Mouse (Mus musculus): Measurements from ENCODE around the gene Ptprd. TPM values are rescaled to one million over a fixed set of nuclear protein-coding genes. Genes with fewer than 3 reads are reported as not detected.
"Not testable (repeated sequence)": the region's sequence is repeated elsewhere in the genome, so short reads cannot be mapped to it uniquely, and the experiment has no call there.

Ptprd gene
- total RNA-seq, 2 experiments from 2014 or later, result 20.3 to 21.1 TPM

DNA sequence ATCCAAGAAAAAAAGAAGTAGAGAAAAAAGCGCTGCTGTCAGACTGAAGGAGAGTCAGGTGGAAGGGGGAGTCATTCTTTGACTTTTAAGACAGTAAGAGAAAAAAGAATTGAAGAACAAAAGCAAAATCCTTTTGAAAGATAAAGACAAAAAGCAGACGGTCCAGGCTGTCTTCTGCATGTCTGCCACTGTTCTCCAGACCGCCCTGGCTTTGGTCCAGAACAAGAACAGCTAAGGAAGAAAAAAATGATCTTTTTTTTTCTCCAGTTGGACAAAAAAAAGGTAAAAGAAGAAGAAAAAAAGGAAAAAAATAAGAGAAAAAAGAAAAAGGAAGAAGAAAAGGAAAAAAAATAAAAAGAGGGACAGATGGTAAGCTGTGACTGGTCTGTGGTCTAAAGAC, 2073.9 kb downstream of the Ptprd start:
- intact Hi-C loops (cut with DNase I), result no loop called here
- DNase-seq, result no peak

DNA sequence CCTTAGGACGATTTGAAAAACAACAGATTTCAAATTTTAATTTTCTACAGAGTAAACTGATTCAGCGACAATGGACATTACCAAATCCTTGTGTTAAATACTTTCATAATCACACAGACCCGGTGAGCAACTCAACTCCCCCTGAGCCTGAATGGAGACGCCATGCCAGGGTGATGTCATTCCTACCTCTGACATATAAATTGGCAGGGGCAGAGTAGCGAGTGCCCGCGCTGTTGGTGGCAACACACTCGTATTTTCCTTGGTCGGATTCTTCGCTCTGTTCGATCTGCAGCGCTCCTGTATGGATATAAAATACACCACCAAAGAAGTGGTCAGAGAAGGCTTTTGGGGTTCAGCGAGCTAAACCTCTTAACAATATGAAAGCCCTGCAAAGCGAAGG, 2075.1 kb downstream of the Ptprd start:
- DNase-seq, result no peak
- intact Hi-C loops (cut with DNase I), result no loop called here

DNA sequence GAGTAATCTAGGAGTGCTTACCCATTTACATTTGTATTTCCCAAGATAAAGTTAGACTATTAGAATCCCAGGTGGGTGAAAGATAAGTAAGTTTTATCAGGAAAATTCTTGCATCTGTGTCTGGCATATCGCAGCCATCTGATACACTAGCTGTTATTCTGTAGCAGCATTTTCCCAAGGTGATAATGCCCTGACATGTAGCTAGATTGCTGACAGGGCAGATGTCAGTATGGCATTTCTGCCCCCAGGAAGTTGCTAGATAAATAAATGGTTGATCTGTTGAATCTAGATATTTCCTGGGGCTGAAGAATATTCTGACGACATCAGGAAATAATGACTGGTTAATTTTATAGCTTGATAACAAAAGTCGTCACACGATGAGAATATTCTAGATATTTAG, 2119.9 kb downstream of the Ptprd start:
- DNase-seq, result no peak
- intact Hi-C loops (cut with DNase I), result no loop called here

GRCm38 (mm10) chr4:76089866-76090265, 2121.9 kb downstream of the Ptprd start:
- intact Hi-C loops (cut with DNase I), result no loop called here
- no peak for DNase-seq

DNA sequence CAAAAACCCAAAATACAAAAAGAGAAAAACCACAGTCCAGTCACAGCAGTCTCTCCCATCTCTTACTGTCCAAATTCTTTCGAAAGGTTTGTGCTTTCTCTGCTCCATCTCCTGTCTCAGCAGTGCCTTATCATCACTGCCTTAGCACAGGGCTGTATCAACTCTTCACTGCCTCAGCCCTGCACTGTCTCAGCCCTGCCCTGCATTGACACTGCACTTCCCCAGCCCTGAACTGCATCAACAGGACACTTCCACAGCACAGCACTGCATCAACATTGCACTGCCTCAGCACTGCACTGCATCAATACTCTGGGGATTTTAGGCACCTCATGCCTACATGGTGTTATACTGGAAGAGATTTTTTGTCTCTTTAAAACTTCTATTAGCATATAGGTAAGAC, 2135.7 kb downstream of the Ptprd start:
- intact Hi-C loops (cut with DNase I), result no loop called here
- no peak for DNase-seq

- no peak for DNase-seq
- intact Hi-C loops (cut with DNase I), result no loop called here
Observed at GRCm38 (mm10) chr4:76073286-76073685, 2138.5 kb downstream of the Ptprd start.

- DNase-seq, result no peak
- intact Hi-C loops (cut with DNase I), result no loop called here
Observed at GRCm38 (mm10) chr4:76071720-76072119, 2140.0 kb downstream of the Ptprd start.

DNA sequence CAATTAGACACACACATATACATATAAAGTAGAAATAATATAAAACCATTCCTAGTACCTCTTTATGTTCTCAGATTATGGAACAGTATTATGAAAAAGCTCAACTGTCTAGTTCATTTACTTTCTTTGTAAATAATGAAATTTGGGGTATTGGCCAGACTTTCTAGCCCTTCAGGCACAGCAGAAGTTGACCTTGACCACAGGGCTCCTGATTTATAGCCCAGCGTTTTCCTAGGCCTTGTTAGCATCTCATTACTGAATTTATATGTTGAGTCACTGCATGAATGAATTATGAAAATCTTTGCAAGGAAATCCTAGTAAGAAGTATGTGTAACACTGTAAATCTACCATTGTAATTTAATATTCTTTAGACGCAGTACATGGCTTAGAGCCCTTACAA, 2154.9 kb downstream of the Ptprd start:
- intact Hi-C loops (cut with DNase I), result no loop called here
- no peak for DNase-seq

DNA sequence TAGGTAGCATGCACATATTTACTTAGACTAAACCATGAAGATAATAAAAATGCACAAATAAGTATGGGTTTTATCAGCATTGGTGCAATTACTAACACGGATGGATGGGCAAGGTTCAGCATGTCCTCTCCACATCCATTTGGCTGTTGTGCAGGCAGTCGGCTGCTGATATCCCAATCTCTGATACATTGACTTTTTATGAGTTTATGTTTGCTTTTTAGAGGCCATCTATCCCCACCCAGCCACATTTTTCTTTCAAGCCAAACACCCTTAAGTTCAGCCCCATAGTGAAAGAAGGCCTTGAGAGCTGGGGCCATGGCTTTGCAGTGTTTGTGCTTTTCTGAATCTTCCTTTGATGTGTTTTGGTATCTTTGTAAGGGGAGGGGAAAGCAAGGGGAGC, 2166.1 kb downstream of the Ptprd start:
- intact Hi-C loops (cut with DNase I), result no loop called here
- no peak for DNase-seq

- intact Hi-C loops (cut with DNase I), result no loop called here
- DNase-seq, result peak; percentile 12 to 18
Observed at GRCm38 (mm10) chr4:76044802-76045201, 2167.0 kb downstream of the Ptprd start.

DNA sequence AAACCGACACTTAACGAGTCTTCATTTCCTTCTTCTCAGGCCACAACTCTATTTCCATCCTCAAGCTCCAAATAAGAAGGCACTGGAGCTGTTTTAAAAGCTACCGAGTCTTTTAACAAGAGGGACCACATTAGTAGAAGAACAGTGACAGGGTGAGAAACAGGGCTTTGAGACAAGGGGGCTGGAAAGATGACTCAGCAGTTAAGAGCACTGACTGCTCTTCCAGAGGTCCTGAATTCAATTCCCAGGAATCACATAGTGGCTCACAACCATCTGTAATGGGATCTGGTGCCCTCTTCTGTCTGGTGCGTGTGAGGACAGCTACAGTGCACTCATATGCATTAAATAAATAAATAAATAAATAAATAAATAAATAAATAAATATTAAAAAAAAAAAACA, 2174.6 kb downstream of the Ptprd start:
- not testable (repeated sequence) for DNase-seq

GRCm38 (mm10) chr4:76025571-76026325, 2186.0 kb downstream of the Ptprd start:
- intact Hi-C loops (cut with DNase I), result no loop called here
- DNase-seq, result no peak

More for the DNA sequence above, 2174.6 kb downstream of the Ptprd start:
- intact Hi-C loops (cut with DNase I), result not testable (repeated sequence)

DNA sequence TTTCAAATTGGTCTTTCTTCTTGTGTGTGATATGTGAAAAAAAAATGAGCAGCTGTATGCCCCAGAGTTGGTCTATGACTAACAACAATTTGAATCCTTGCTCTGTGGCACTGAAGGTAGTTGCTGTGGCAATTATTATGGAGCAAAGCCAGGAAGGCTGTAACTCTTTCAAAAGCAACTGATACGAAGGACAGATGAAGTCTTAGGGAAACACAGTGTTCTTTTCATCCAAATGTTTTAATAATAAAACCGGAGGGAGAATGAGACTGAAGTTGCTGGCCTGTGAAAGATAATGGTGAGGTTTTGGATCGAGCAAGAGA, 2187.3 kb downstream of the Ptprd start:
- no peak for DNase-seq
- intact Hi-C loops (cut with DNase I), result no loop called here

GRCm38 (mm10) chr4:76023756-76024501, 2187.8 kb downstream of the Ptprd start:
- intact Hi-C loops (cut with DNase I), result no loop called here
- no peak for DNase-seq

DNA sequence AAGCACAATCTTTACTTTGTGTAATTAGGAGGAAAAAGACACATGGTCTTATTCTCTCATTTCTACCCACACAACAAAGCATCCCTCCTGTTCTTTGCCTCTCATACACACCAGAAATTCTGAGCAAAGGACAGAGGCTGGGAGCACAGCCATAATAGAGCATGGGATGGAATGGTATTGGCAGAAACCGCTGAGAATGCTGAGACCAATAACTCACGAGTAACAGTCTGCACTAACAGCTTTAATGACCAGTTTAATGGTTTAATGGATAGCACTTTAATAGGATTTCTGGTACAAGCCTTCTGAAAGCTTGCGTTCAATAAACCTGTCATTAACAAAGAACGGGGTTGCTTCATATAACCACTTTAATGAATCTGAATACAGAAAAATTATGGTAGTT, 2190.1 kb downstream of the Ptprd start:
- no peak for DNase-seq
- intact Hi-C loops (cut with DNase I), result no loop called here

- intact Hi-C loops (cut with DNase I), result no loop called here
Observed at GRCm38 (mm10) chr4:76015026-76015425, 2196.7 kb downstream of the Ptprd start.

GRCm38 (mm10) chr4:76014151-76014840, 2197.5 kb downstream of the Ptprd start:
- DNase-seq, result no peak
- intact Hi-C loops (cut with DNase I), result no loop called here

More at GRCm38 (mm10) chr4:76015026-76015425, 2196.7 kb downstream of the Ptprd start:
- no peak for DNase-seq

GRCm38 (mm10) chr4:76008580-76008979, 2203.2 kb downstream of the Ptprd start:
- intact Hi-C loops (cut with DNase I), result no loop called here
- no peak for DNase-seq

- DNase-seq, result no peak
- intact Hi-C loops (cut with DNase I), result no loop called here
Observed at GRCm38 (mm10) chr4:76007219-76007618, 2204.5 kb downstream of the Ptprd start.

DNA sequence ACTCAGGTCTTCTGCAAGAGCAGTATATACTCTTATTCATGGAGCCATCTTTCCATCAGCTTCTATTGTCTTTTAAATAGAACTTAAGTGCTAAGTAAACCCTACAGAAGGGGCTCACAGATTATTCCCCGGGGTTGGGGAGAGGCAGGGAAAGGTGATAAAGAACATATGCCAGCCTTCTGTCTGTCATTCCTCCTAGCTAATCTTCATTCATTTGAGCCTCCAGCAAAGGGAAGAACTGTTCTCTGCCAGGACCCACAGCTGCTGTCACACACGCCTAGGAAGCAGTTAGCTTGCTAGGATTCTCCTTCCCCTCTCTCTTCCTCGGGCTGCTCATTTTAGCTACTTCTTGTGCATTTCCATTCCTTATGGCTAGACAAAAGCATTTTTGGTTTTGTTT, 2205.0 kb downstream of the Ptprd start:
- intact Hi-C loops (cut with DNase I), result no loop called here
- DNase-seq, result no peak

DNA sequence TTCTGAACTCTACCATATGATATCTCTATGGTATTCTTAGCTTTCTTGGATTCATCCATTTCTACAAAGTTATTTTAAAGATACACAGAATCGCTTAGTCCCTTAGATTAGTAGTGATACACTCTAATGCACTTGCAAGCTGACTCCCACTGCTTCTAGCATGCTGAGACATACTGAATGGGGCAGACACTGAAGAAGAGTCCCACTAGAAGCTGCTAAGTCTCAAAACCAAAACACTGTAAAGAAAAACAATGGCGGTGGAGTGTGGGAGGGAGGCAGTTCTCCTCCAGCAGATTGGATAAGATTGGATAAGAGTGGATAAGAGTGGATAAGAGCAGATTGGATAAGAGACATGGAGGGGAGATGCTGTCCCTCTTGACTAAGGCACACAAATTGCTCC, 2207.6 kb downstream of the Ptprd start:
- no peak for DNase-seq
- intact Hi-C loops (cut with DNase I), result no loop called here

GRCm38 (mm10) chr4:76000258-76000657, 2211.5 kb downstream of the Ptprd start:
- intact Hi-C loops (cut with DNase I), result no loop called here
- no peak for DNase-seq
